Mouse (Mus musculus) MEL (cell line): ENCODE results near the gene Slc10a4. TPM values are rescaled to one million over a fixed set of nuclear protein-coding genes. Genes with fewer than 3 reads are reported as not detected.

Experiments used
- DNase-seq: peaks from one replicate; pipeline ENCODE4 v3.0.0; 2011; ENCODE audit warnings: low read depth, low spot score
- H3K27ac ChIP-seq: 2 replicates; pipeline ENCODE4 v1.5.1; 2012; ENCODE audit warnings: low read depth, mild to moderate bottlenecking, control low read depth, low read length, moderate library complexity; ENCODE audit not compliant: control insufficient read depth
- H3K27me3 ChIP-seq, 2 experiments: fragments of 150-350 bp in 1 of 2; sonication (generic) in 1 of 2; 2 replicates each; pipeline ENCODE4 v1.6.1; 2012; ENCODE audit warnings: low read length in 2 of 2, mild to moderate bottlenecking in 2 of 2, improper control_type of control experiment in 1 of 2, moderate library complexity in 1 of 2; ENCODE audit not compliant: insufficient read depth in 2 of 2, control insufficient read depth in 1 of 2
- H3K36me3 ChIP-seq, 2 experiments: 2 replicates each; pipeline ENCODE4 v1.6.1; 2012 to 2014; ENCODE audit warnings: low read length in 2 of 2, improper control_type of control experiment in 1 of 2, inconsistent platforms in 1 of 2, mild to moderate bottlenecking in 1 of 2; ENCODE audit not compliant: insufficient read depth in 2 of 2, control insufficient read depth in 1 of 2
- H3K4me1 ChIP-seq, 2 experiments: fragments of 150-350 bp in 1 of 2; sonication (generic) in 1 of 2; 2 replicates each; pipeline ENCODE4 v1.6.1; 2012; ENCODE audit warnings: low read length in 2 of 2, improper control_type of control experiment in 1 of 2, mild to moderate bottlenecking in 1 of 2; ENCODE audit not compliant: insufficient read depth in 2 of 2, control insufficient read depth in 1 of 2
- H3K4me3 ChIP-seq, 2 experiments: fragments of 150-350 bp in 1 of 2; sonication (generic) in 1 of 2; 2 replicates each; pipeline ENCODE4 v1.5.1; 2012; ENCODE audit warnings: low read depth in 2 of 2, low read length in 2 of 2, mild to moderate bottlenecking in 2 of 2, moderate library complexity in 2 of 2, control low read depth in 1 of 2, improper control_type of control experiment in 1 of 2; ENCODE audit not compliant: control insufficient read depth in 1 of 2, insufficient read depth in 1 of 2
- H3K79me2 ChIP-seq: 2 replicates; pipeline ENCODE4 v1.6.1; 2012; ENCODE audit warnings: mild to moderate bottlenecking, low read length, moderate library complexity; ENCODE audit not compliant: control insufficient read depth, poor library complexity, insufficient read depth
- H3K9ac ChIP-seq: 2 replicates; pipeline ENCODE4 v1.6.1; 2012; ENCODE audit warnings: low read depth, mild to moderate bottlenecking, control low read depth, low read length, moderate library complexity; ENCODE audit not compliant: control insufficient read depth, poor library complexity, severe bottlenecking
- H3K9me3 ChIP-seq: fragments of 150-350 bp; sonication (generic); replicated peaks from 2 replicates; pipeline ENCODE4 v1.6.1; 2012; ENCODE audit warnings: mild to moderate bottlenecking, low read length, improper control_type of control experiment, moderate library complexity; ENCODE audit not compliant: insufficient read depth
- BHLHE40 ChIP-seq: IDR thresholded peaks from 2 replicates; pipeline ENCODE4 v1.6.1; 2012; ENCODE audit warnings: low read depth, mild to moderate bottlenecking, inconsistent platforms, low read length, improper control_type of control experiment, borderline replicate concordance
- CHD2 ChIP-seq: IDR thresholded peaks from 2 replicates; pipeline ENCODE4 v1.6.1; 2011; ENCODE audit warnings: low read length, improper control_type of control experiment
- CTCF ChIP-seq, 3 experiments: IDR thresholded peaks in 2 of 3; conservative IDR thresholded peaks in 1 of 3; 2 replicates each; pipeline ENCODE4 v1.5.1; 2011 to 2012; ENCODE audit warnings: low read length in 3 of 3, low read depth in 2 of 3, mild to moderate bottlenecking in 2 of 3, improper control_type of control experiment in 1 of 3, inconsistent platforms in 1 of 3, mixed read lengths in 1 of 3, moderate library complexity in 1 of 3; ENCODE audit not compliant: control insufficient read depth in 1 of 3, insufficient read depth in 1 of 3, poor library complexity in 1 of 3, severe bottlenecking in 1 of 3
- ELF1 ChIP-seq: IDR thresholded peaks from 2 replicates; pipeline ENCODE4 v1.6.1; 2014; ENCODE audit warnings: low read depth, mild to moderate bottlenecking, inconsistent platforms, low read length, improper control_type of control experiment, moderate library complexity
- GATA1 ChIP-seq: IDR thresholded peaks from 2 replicates; pipeline ENCODE4 v1.6.1; 2011; ENCODE audit warnings: low read depth, low read length, improper control_type of control experiment
- HCFC1 ChIP-seq: IDR thresholded peaks from 2 replicates; pipeline ENCODE4 v1.6.1; 2012; ENCODE audit warnings: low read depth, mild to moderate bottlenecking, inconsistent platforms, low read length, improper control_type of control experiment, moderate library complexity
- JUND ChIP-seq: IDR thresholded peaks from 2 replicates; pipeline ENCODE4 v1.6.1; 2011; ENCODE audit warnings: low read depth, mild to moderate bottlenecking, improper control_type of control experiment, low read length
- KAT2A ChIP-seq: conservative IDR thresholded peaks from 2 replicates; pipeline ENCODE4 v1.6.1; 2012; ENCODE audit warnings: low read depth, low read length, improper control_type of control experiment, inconsistent platforms
- MAX ChIP-seq: IDR thresholded peaks from 2 replicates; pipeline ENCODE4 v1.6.1; 2011; ENCODE audit warnings: low read length, improper control_type of control experiment
- MAZ ChIP-seq: IDR thresholded peaks from 2 replicates; pipeline ENCODE4 v1.6.1; 2012; ENCODE audit warnings: low read depth, mild to moderate bottlenecking, inconsistent platforms, low read length, improper control_type of control experiment
- MEF2A ChIP-seq: IDR thresholded peaks from 2 replicates; pipeline ENCODE4 v1.6.1; 2014; ENCODE audit warnings: low read depth, mild to moderate bottlenecking, inconsistent platforms, low read length, improper control_type of control experiment; ENCODE audit not compliant: poor library complexity, insufficient replicate concordance, severe bottlenecking; ENCODE audit errors: extremely low read depth
- NRF1 ChIP-seq: IDR thresholded peaks from 2 replicates; pipeline ENCODE4 v1.6.1; 2014; ENCODE audit warnings: low read depth, mild to moderate bottlenecking, inconsistent platforms, low read length, improper control_type of control experiment, moderate library complexity; ENCODE audit not compliant: poor library complexity, insufficient read depth, severe bottlenecking
- POLR2A ChIP-seq, 2 experiments: IDR thresholded peaks; 2 replicates each; pipeline ENCODE4 v1.6.1; 2011 to 2012; ENCODE audit warnings: low read length in 2 of 2, mild to moderate bottlenecking in 2 of 2, control low read depth in 1 of 2, improper control_type of control experiment in 1 of 2, low read depth in 1 of 2, moderate library complexity in 1 of 2; ENCODE audit not compliant: control insufficient read depth in 1 of 2, insufficient read depth in 1 of 2, poor library complexity in 1 of 2
- POLR2AphosphoS2 ChIP-seq: IDR thresholded peaks from 2 replicates; pipeline ENCODE4 v1.6.1; 2011; ENCODE audit warnings: low read length, improper control_type of control experiment
- RAD21 ChIP-seq: IDR thresholded peaks from 2 replicates; pipeline ENCODE4 v1.6.1; 2011; ENCODE audit warnings: mild to moderate bottlenecking, low read depth, low read length, improper control_type of control experiment
- SIN3A ChIP-seq: IDR thresholded peaks from 2 replicates; pipeline ENCODE4 v1.6.1; 2012; ENCODE audit warnings: low read length, improper control_type of control experiment, inconsistent platforms
- SMC3 ChIP-seq: IDR thresholded peaks from 2 replicates; pipeline ENCODE4 v1.6.1; 2011; ENCODE audit warnings: low read depth, low read length, improper control_type of control experiment
- TBP ChIP-seq: IDR thresholded peaks from 2 replicates; pipeline ENCODE4 v1.8.0; 2011; ENCODE audit warnings: low read depth, low read length, improper control_type of control experiment
- USF1 ChIP-seq: IDR thresholded peaks from 2 replicates; pipeline ENCODE4 v1.6.1; 2014; ENCODE audit warnings: low read depth, mild to moderate bottlenecking, inconsistent platforms, low read length, improper control_type of control experiment, moderate library complexity
- ZC3H11A ChIP-seq: IDR thresholded peaks from 2 replicates; pipeline ENCODE4 v1.6.1; 2012; ENCODE audit warnings: low read depth, mild to moderate bottlenecking, inconsistent platforms, low read length, improper control_type of control experiment
- ZNF384 ChIP-seq: IDR thresholded peaks from 2 replicates; pipeline ENCODE4 v1.6.1; 2012; ENCODE audit warnings: low read depth, mild to moderate bottlenecking, inconsistent platforms, low read length, improper control_type of control experiment
- polyA plus RNA-seq, 2 experiments: library from polyadenylated mRNA; stranded (reverse) in 1 of 2; unstranded in 1 of 2; fragments of >175 nt in 1 of 2; fragments of >200 nt in 1 of 2; gene quantifications; 2 replicates each; pipeline versions ENCODE4 v1.2.1 to v1.2.4; 2012; ENCODE audit warnings: low replicate concordance in 2 of 2, low read depth in 1 of 2; ENCODE audit not compliant: insufficient read length in 2 of 2, insufficient read depth in 1 of 2, missing spikeins in 1 of 2
- total RNA-seq: library from RNA; depleted of rRNA; stranded (reverse); fragments of 300-350 nt; gene quantifications from 2 replicates; pipeline ENCODE4 v1.2.3, GENCODE M21; 2012

Slc10a4 gene
- total and polyA plus RNA-seq, 3 experiments, result not detected

DNA sequence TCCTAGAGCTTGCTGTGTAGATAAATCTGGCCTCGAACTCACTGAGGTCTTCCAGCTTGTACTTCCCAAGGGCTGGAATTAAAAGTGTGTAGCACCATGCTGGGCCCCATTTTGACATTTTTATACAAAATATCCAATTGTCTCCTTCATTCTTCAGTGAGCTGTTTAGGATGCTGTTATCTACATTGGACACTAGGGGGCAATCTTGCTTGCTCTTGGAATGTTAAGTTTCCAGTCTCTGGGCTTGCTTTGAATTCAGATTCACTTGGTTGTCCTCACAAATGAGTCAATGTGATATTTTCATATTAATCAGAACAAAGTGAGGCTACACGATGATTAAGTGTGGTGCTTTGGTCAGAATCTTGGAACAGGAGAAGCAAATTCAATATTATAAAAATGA lies 22.6 kb upstream of the Slc10a4 start:
- Histone ChIP-seq H3K27ac (no peak overlapping the region), H3K36me3 (no peaks in the 10 kb centered on the region), H3K9ac (no peak overlapping the region), H3K4me3 (no peak overlapping the region), H3K4me1 (no peaks in the 10 kb centered on the region), H3K79me2 (no peaks in the 10 kb centered on the region), H3K27me3 (no peaks in the 10 kb centered on the region), H3K9me3 (no peaks in the 10 kb centered on the region)
- TF ChIP-seq ZC3H11A (peak; percentile 96), POLR2AphosphoS2 (no peak), ZNF384 (peak; percentile 69), CHD2 (no peak), SIN3A (no peak), SMC3 (peak; percentile 95), CTCF (IDR thresholded peaks at IDR 0.05 in 2 of 3, conservative IDR thresholded peaks at IDR 0.05 in 1 of 3; ENCODE audit: control insufficient read depth in 1 of 3, insufficient read depth in 1 of 3, low read depth in 2 of 3, low read length in 3 of 3, poor library complexity in 1 of 3, severe bottlenecking in 1 of 3) (peak; percentile 34 to 97 (median 80)), RAD21 (peak; percentile 95)
- DNase-seq, result peak; percentile 77

DNA sequence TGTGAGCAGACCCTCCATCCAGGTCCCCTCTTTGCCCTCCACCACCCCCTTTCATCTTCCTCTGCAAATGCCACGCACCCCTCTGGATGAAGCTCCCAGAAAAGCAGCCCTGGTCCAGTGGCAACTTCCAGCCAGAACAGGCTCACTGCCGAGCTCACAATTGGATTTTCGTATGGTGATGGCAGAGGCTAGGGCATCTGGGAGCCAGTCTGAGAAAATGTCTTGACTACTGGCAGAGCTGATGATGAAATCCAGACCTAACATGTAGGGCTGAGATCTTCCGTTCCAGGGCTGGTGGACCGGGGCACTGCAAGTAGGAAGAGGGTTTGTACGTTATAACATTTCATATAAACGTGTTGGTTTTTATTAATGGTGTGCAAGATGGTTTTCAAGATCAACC lies 18.9 kb upstream of the Slc10a4 start:
- Histone ChIP-seq H3K27ac (no peak overlapping the region), H3K9ac (no peak overlapping the region), H3K79me2 (no peaks in the 10 kb centered on the region), H3K4me1 (peaks cover 0 to 4% of the 10 kb centered on the region in 2 experiments; a peak in 1 of 4 replicates), H3K9me3 (no peaks in the 10 kb centered on the region)
- TF ChIP-seq USF1, result no peak
- TF ChIP-seq, all 39 proteins: peak for 0
- no peak for DNase-seq
- Histone ChIP-seq H3K27me3 (no peaks in the 10 kb centered on the region), H3K36me3 (peaks cover 0 to 5% of the 10 kb centered on the region in 2 experiments; a peak in 2 of 4 replicates), H3K4me3 (no peak overlapping the region)

DNA sequence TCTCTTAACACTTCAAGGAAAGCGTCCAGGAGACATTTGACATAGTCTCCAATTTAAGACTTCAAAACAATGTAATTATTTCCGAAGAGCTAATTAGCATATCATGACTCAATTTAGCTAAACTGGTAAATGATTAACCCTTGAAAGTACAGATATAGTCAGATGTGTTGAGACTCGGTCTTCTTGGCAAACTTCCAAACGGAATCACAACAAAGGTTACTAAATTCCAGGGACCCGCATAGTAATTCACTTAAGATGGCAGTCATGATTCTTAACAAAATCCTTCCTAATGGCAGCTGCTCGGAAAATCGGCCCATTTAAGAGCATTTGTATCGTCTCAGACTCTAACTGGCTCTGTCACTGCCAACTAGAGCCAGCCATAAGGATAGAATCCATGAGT lies 16.9 kb upstream of the Slc10a4 start:
- H3K27me3 ChIP-seq, result no peaks in the 10 kb centered on the region
- H3K9me3 ChIP-seq, result no peaks in the 10 kb centered on the region
- H3K27ac ChIP-seq, result no peak overlapping the region
- H3K36me3 ChIP-seq, result peaks cover 0 to 5% of the 10 kb centered on the region in 2 experiments; a peak in 2 of 4 replicates
- peaks cover 0 to 7% of the 10 kb centered on the region in 2 experiments; a peak in 1 of 4 replicates for H3K4me1 ChIP-seq
- H3K79me2 ChIP-seq, result no peaks in the 10 kb centered on the region
- DNase-seq, result no peak
- H3K9ac ChIP-seq, result no peak overlapping the region
- no peak overlapping the region for H3K4me3 ChIP-seq
- TF ChIP-seq HCFC1, result no peak
- no peak for TF ChIP-seq TBP
- TF ChIP-seq MEF2A, result no peak
- no peak for TF ChIP-seq BHLHE40
- TF ChIP-seq MAZ, result no peak
- no peak for TF ChIP-seq GATA1
- TF ChIP-seq NRF1, result no peak
- no peak for TF ChIP-seq JUND
- no peak for TF ChIP-seq MAX
- TF ChIP-seq KAT2A, result no peak
- no peak for TF ChIP-seq POLR2A (IDR thresholded peaks at IDR 0.05; ENCODE audit: control insufficient read depth in 1 of 2, insufficient read depth in 1 of 2, low read depth in 1 of 2, low read length in 2 of 2, poor library complexity in 1 of 2)
- TF ChIP-seq CHD2, result no peak
- no peak for TF ChIP-seq ELF1
- TF ChIP-seq ZNF384, result no peak
